Mouse (Mus musculus) adipose tissue, adult 10 weeks (tissue): ENCODE measurements around the gene Tmem179b. TPM values are rescaled to one million over a fixed set of nuclear protein-coding genes. Genes with fewer than 3 reads are reported as not detected.

ENCODE experiments used
- polyA plus RNA-seq: library from polyadenylated mRNA; stranded (reverse); fragments of 350-450 nt; fragmentation: Illumina TruSeq; extraction: RNeasy Lipid Tissue Mini Kit (QIAGEN cat#74804); gene quantifications from one replicate; pipeline ENCODE4 v1.2.3, GENCODE M21; 2014; ENCODE audit warnings: low read depth, low replicate concordance

The Tmem179b gene
- polyA plus RNA-seq, 1 experiment from 2014 or later, result 54.7 TPM

Other genes with a start within 250 kb of the Tmem179b start
- 0.11 TPM for gene Slc22a8, start 183.2 kb downstream of the Tmem179b start, polyA plus RNA-seq
- gene Slc22a6, start 156.4 kb downstream of the Tmem179b start, polyA plus RNA-seq, result not detected
- 0.06 TPM for gene Chrm1, start 110.7 kb downstream of the Tmem179b start, polyA plus RNA-seq
- 327 TPM for gene Slc3a2, start 51.1 kb downstream of the Tmem179b start, polyA plus RNA-seq
- gene Wdr74, start 38.6 kb downstream of the Tmem179b start, polyA plus RNA-seq, result 31.3 TPM
- 12.2 TPM for gene 1700092M07Rik, start 33.7 kb downstream of the Tmem179b start, polyA plus RNA-seq
- 114 TPM for gene Stx5a, start 33.1 kb downstream of the Tmem179b start, polyA plus RNA-seq
- gene Nxf1, start 17.4 kb downstream of the Tmem179b start, polyA plus RNA-seq, result 150 TPM
- gene Tmem223, start 3.5 kb downstream of the Tmem179b start, polyA plus RNA-seq, result 77.8 TPM
- gene Taf6l, start 11.9 kb upstream of the Tmem179b start, polyA plus RNA-seq, result 12.1 TPM
- gene Polr2g, start 24.1 kb upstream of the Tmem179b start, polyA plus RNA-seq, result 104 TPM
- gene Zbtb3, start 28.1 kb upstream of the Tmem179b start, polyA plus RNA-seq, result 3.0 TPM
- 29.3 TPM for gene Ttc9c, start 44.9 kb upstream of the Tmem179b start, polyA plus RNA-seq
- gene Hnrnpul2, start 45.5 kb upstream of the Tmem179b start, polyA plus RNA-seq, result 84.2 TPM
- not detected for gene AC129217.1, start 55.3 kb upstream of the Tmem179b start, polyA plus RNA-seq
- 161 TPM for gene Bscl2, start 63.0 kb upstream of the Tmem179b start, polyA plus RNA-seq
- gene Gng3, start 64.7 kb upstream of the Tmem179b start, polyA plus RNA-seq, result 0.31 TPM
- 12.1 TPM for gene Lrrn4cl, start 76.3 kb upstream of the Tmem179b start, polyA plus RNA-seq
- gene Ubxn1, start 97.0 kb upstream of the Tmem179b start, polyA plus RNA-seq, result 150 TPM
- gene Uqcc3, start 106.5 kb upstream of the Tmem179b start, polyA plus RNA-seq, result 57.7 TPM
- 2.4 TPM for gene Lbhd1, start 109.3 kb upstream of the Tmem179b start, polyA plus RNA-seq
- gene Gm49403, start 109.5 kb upstream of the Tmem179b start, polyA plus RNA-seq, result not detected
- 60.0 TPM for gene 1810009A15Rik, start 114.4 kb upstream of the Tmem179b start, polyA plus RNA-seq
- gene Gm49416, start 114.5 kb upstream of the Tmem179b start, polyA plus RNA-seq, result not detected
- gene Ints5, start 118.5 kb upstream of the Tmem179b start, polyA plus RNA-seq, result 12.0 TPM
- 130 TPM for gene Ganab, start 123.6 kb upstream of the Tmem179b start, polyA plus RNA-seq
- 54.1 TPM for gene B3gat3, start 145.9 kb upstream of the Tmem179b start, polyA plus RNA-seq
- gene Rom1, start 154.9 kb upstream of the Tmem179b start, polyA plus RNA-seq, result 6.2 TPM
- 35.3 TPM for gene Eml3, start 155.1 kb upstream of the Tmem179b start, polyA plus RNA-seq
- 71.9 TPM for gene Mta2, start 167.4 kb upstream of the Tmem179b start, polyA plus RNA-seq
- 17.4 TPM for gene Tut1, start 179.4 kb upstream of the Tmem179b start, polyA plus RNA-seq
- 409 TPM for gene Eef1g, start 192.6 kb upstream of the Tmem179b start, polyA plus RNA-seq
- 114 TPM for gene Ahnak, start 214.8 kb upstream of the Tmem179b start, polyA plus RNA-seq